Mouse (Mus musculus): Measurements from ENCODE around the gene Adgrg6. TPM values are rescaled to one million over a fixed set of nuclear protein-coding genes. Genes with fewer than 3 reads are reported as not detected.

Adgrg6 gene
- total and polyA plus RNA-seq, 2 experiments: 0.44 to 1.4 TPM

GRCm38 (mm10) chr10:14468623-14469022 is 76.8 kb downstream of the Adgrg6 start:
- Histone ChIP-seq H3K9ac (ENCODE audit: low read depth, low read length) (no peak overlapping the region), H3K27ac (replicated peaks; ENCODE audit: insufficient read depth, low read depth, low read length) (no peak overlapping the region), H3K36me3 (ENCODE audit: control insufficient read depth, insufficient read depth, low read length) (no peaks in the 10 kb centered on the region), H3K27me3 (ENCODE audit: control insufficient read depth, insufficient read depth, low read length) (no peaks in the 10 kb centered on the region), H3K4me3 (ENCODE audit: insufficient read depth, low read depth, low read length) (no peak overlapping the region), H3K4me1 (ENCODE audit: control insufficient read depth, insufficient read depth, low read length) (no peaks in the 10 kb centered on the region), H3K79me2 (ENCODE audit: control insufficient read depth, insufficient read depth, low read length) (no peaks in the 10 kb centered on the region)
- WGBS: 82% methylated on average over 10 of the region's 10 CpGs
- no peak for DNase-seq (ENCODE audit: extremely low read depth, low read depth, low spot score)
- TF ChIP-seq CTCF (IDR thresholded peaks at IDR 0.05; ENCODE audit: low read depth, low read length): no peak
- no peak for TF ChIP-seq POLR2A (IDR thresholded peaks at IDR 0.05; ENCODE audit: extremely low read depth, insufficient read depth, low read length)

GRCm38 (mm10) chr10:14463796-14464511 is 81.5 kb downstream of the Adgrg6 start:
- DNase-seq (ENCODE audit: extremely low read depth, low read depth, low spot score): no peak
- H3K27me3 ChIP-seq (ENCODE audit: control insufficient read depth, insufficient read depth, low read length): no peaks in the 10 kb centered on the region
- H3K4me3 ChIP-seq (ENCODE audit: insufficient read depth, low read depth, low read length): no peak overlapping the region
- 68% methylated on average over 4 of the region's 4 CpGs for WGBS
- H3K9ac ChIP-seq (ENCODE audit: low read depth, low read length): no peak overlapping the region
- no peaks in the 10 kb centered on the region for H3K4me1 ChIP-seq (ENCODE audit: control insufficient read depth, insufficient read depth, low read length)
- TF ChIP-seq POLR2A (IDR thresholded peaks at IDR 0.05; ENCODE audit: extremely low read depth, insufficient read depth, low read length) (no peak), CTCF (IDR thresholded peaks at IDR 0.05; ENCODE audit: low read depth, low read length) (no peak)
- no peak overlapping the region for H3K27ac ChIP-seq (replicated peaks; ENCODE audit: insufficient read depth, low read depth, low read length)
- no peaks in the 10 kb centered on the region for H3K36me3 ChIP-seq (ENCODE audit: control insufficient read depth, insufficient read depth, low read length)
- no peaks in the 10 kb centered on the region for H3K79me2 ChIP-seq (ENCODE audit: control insufficient read depth, insufficient read depth, low read length)

GRCm38 (mm10) chr10:14460933-14461514 is 84.4 kb downstream of the Adgrg6 start:
- Histone ChIP-seq H3K4me3 (ENCODE audit: insufficient read depth, low read depth, low read length) (no peak overlapping the region), H3K27ac (replicated peaks; ENCODE audit: insufficient read depth, low read depth, low read length) (no peak overlapping the region), H3K36me3 (ENCODE audit: control insufficient read depth, insufficient read depth, low read length) (no peaks in the 10 kb centered on the region), H3K4me1 (ENCODE audit: control insufficient read depth, insufficient read depth, low read length) (no peaks in the 10 kb centered on the region), H3K27me3 (ENCODE audit: control insufficient read depth, insufficient read depth, low read length) (no peaks in the 10 kb centered on the region), H3K79me2 (ENCODE audit: control insufficient read depth, insufficient read depth, low read length) (no peaks in the 10 kb centered on the region), H3K9ac (ENCODE audit: low read depth, low read length) (no peak overlapping the region)
- no peak for TF ChIP-seq POLR2A (IDR thresholded peaks at IDR 0.05; ENCODE audit: extremely low read depth, insufficient read depth, low read length)
- no peak for DNase-seq (ENCODE audit: extremely low read depth, low read depth, low spot score)
- 65% methylated on average over 4 of the region's 4 CpGs for WGBS

- Histone ChIP-seq H3K27me3 (ENCODE audit: control insufficient read depth, insufficient read depth, low read length) (no peaks in the 10 kb centered on the region), H3K79me2 (ENCODE audit: control insufficient read depth, insufficient read depth, low read length) (no peaks in the 10 kb centered on the region), H3K4me3 (ENCODE audit: insufficient read depth, low read depth, low read length) (no peak overlapping the region), H3K36me3 (ENCODE audit: control insufficient read depth, insufficient read depth, low read length) (no peaks in the 10 kb centered on the region), H3K9ac (ENCODE audit: low read depth, low read length) (no peak overlapping the region), H3K4me1 (ENCODE audit: control insufficient read depth, insufficient read depth, low read length) (no peaks in the 10 kb centered on the region), H3K27ac (replicated peaks; ENCODE audit: insufficient read depth, low read depth, low read length) (no peak overlapping the region)
- WGBS: 42% methylated on average over 5 of the region's 5 CpGs
- TF ChIP-seq POLR2A (IDR thresholded peaks at IDR 0.05; ENCODE audit: extremely low read depth, insufficient read depth, low read length): no peak
- no peak for TF ChIP-seq CTCF (IDR thresholded peaks at IDR 0.05; ENCODE audit: low read depth, low read length)
- DNase-seq (ENCODE audit: extremely low read depth, low read depth, low spot score): no peak
Measured at GRCm38 (mm10) chr10:14460252-14460932, 85.1 kb downstream of the Adgrg6 start.

GRCm38 (mm10) chr10:14459819-14460218 is 85.6 kb downstream of the Adgrg6 start:
- no peak for TF ChIP-seq POLR2A (IDR thresholded peaks at IDR 0.05; ENCODE audit: extremely low read depth, insufficient read depth, low read length)
- no peak for TF ChIP-seq CTCF (IDR thresholded peaks at IDR 0.05; ENCODE audit: low read depth, low read length)
- Histone ChIP-seq H3K4me1 (ENCODE audit: control insufficient read depth, insufficient read depth, low read length) (no peaks in the 10 kb centered on the region), H3K4me3 (ENCODE audit: insufficient read depth, low read depth, low read length) (no peak overlapping the region), H3K9ac (ENCODE audit: low read depth, low read length) (no peak overlapping the region), H3K27me3 (ENCODE audit: control insufficient read depth, insufficient read depth, low read length) (no peaks in the 10 kb centered on the region), H3K36me3 (ENCODE audit: control insufficient read depth, insufficient read depth, low read length) (no peaks in the 10 kb centered on the region), H3K79me2 (ENCODE audit: control insufficient read depth, insufficient read depth, low read length) (no peaks in the 10 kb centered on the region), H3K27ac (replicated peaks; ENCODE audit: insufficient read depth, low read depth, low read length) (no peak overlapping the region)
- WGBS: 69% methylated on average over 7 of the region's 7 CpGs
- no peak for DNase-seq (ENCODE audit: extremely low read depth, low read depth, low spot score)

- no peak for DNase-seq (ENCODE audit: extremely low read depth, low read depth, low spot score)
- no peaks in the 10 kb centered on the region for H3K36me3 ChIP-seq (ENCODE audit: control insufficient read depth, insufficient read depth, low read length)
- no peaks in the 10 kb centered on the region for H3K27me3 ChIP-seq (ENCODE audit: control insufficient read depth, insufficient read depth, low read length)
- H3K4me3 ChIP-seq (ENCODE audit: insufficient read depth, low read depth, low read length): no peak overlapping the region
- H3K4me1 ChIP-seq (ENCODE audit: control insufficient read depth, insufficient read depth, low read length): no peaks in the 10 kb centered on the region
- H3K9ac ChIP-seq (ENCODE audit: low read depth, low read length): no peak overlapping the region
- H3K79me2 ChIP-seq (ENCODE audit: control insufficient read depth, insufficient read depth, low read length): no peaks in the 10 kb centered on the region
- TF ChIP-seq POLR2A (IDR thresholded peaks at IDR 0.05; ENCODE audit: extremely low read depth, insufficient read depth, low read length) (no peak), CTCF (IDR thresholded peaks at IDR 0.05; ENCODE audit: low read depth, low read length) (no peak)
- H3K27ac ChIP-seq (replicated peaks; ENCODE audit: insufficient read depth, low read depth, low read length): no peak overlapping the region
- WGBS: 97% methylated on average over 10 of the region's 10 CpGs
Measured at GRCm38 (mm10) chr10:14459330-14459729, 86.1 kb downstream of the Adgrg6 start.

Measured in liver, adult 2 months (tissue).